Mouse (Mus musculus) forebrain, postnatal 0 days (tissue): Measurements from ENCODE around the gene Ankrd2. TPM values are rescaled to one million over a fixed set of nuclear protein-coding genes. Genes with fewer than 3 reads are reported as not detected.
A peak's percentile ranks its signal among the peaks of the same experiment; 100 is the strongest.

ENCODE experiments used
- ATAC-seq: fragments of 200-750 bp; cut with Nextera tagmentation; 2 replicates; pipeline ENCODE4 v1.8.0; 2017; ENCODE audit warnings: mild to moderate bottlenecking, moderate library complexity
- DNase-seq: peaks from one replicate; pipeline ENCODE4 v3.0.0-alpha.2; 2015
- H3K27ac ChIP-seq: fragments of 300-500 bp; sonication (generic); 2 replicates; pipeline ENCODE4 v1.5.1; 2014; ENCODE audit warnings: low read depth, mild to moderate bottlenecking, antibody characterized with exemption, low read length, moderate library complexity, mixed read lengths
- H3K27me3 ChIP-seq: fragments of 300-500 bp; sonication (generic); 2 replicates; pipeline ENCODE4 v1.6.1; 2014; ENCODE audit warnings: mild to moderate bottlenecking, low read length, mixed read lengths; ENCODE audit not compliant: insufficient read depth
- H3K36me3 ChIP-seq: fragments of 300-500 bp; sonication (generic); 2 replicates; pipeline ENCODE4 v1.6.1; 2014; ENCODE audit warnings: mild to moderate bottlenecking, moderate library complexity; ENCODE audit not compliant: insufficient read depth
- H3K4me1 ChIP-seq: fragments of 300-500 bp; sonication (generic); 2 replicates; pipeline ENCODE4 v1.6.1; 2014; ENCODE audit warnings: antibody characterized with exemption; ENCODE audit not compliant: insufficient read depth
- H3K4me2 ChIP-seq: fragments of 300-500 bp; sonication (generic); 2 replicates; pipeline ENCODE4 v1.6.1; 2014; ENCODE audit warnings: low read depth, mild to moderate bottlenecking, moderate library complexity
- H3K4me3 ChIP-seq: fragments of 300-500 bp; sonication (generic); 2 replicates; pipeline ENCODE4 v1.5.1; 2014; ENCODE audit warnings: low read depth, low read length, mixed read lengths
- H3K9ac ChIP-seq: fragments of 300-500 bp; sonication (generic); 2 replicates; pipeline ENCODE4 v1.6.1; 2014; ENCODE audit warnings: mild to moderate bottlenecking
- H3K9me3 ChIP-seq: fragments of 300-500 bp; sonication (generic); 2 replicates; pipeline ENCODE4 v1.6.1; 2016; ENCODE audit warnings: low read length
- CTCF ChIP-seq: sonication (generic); IDR thresholded peaks from 2 replicates; pipeline ENCODE4 v1.5.1; 2016; ENCODE audit warnings: antibody characterized with exemption, control low read depth, low read depth
- WGBS: fragments of 180-500 bp; shearing (Covaris S2); extraction: QIAGEN DNeasy Blood & Tissue Kit; methylation state at CpG from one replicate; pipeline ENCODE4 v1.1.7; 2014; 5-methylcytosine and 5-hydroxymethylcytosine counted together
- polyA plus RNA-seq: library from polyadenylated mRNA; unstranded; fragments of >200 nt; fragmentation: Nextera tagmentation; extraction: Ambion mirVana; gene quantifications from 2 replicates; pipeline ENCODE4 v1.2.1, GENCODE M21; 2015
- total RNA-seq: library from RNA; depleted of rRNA; stranded (reverse); fragments of >200 nt; gene quantifications from 2 replicates; pipeline ENCODE4 v1.2.3, GENCODE M21; 2014

Ankrd2 gene
- total and polyA plus RNA-seq, 2 experiments from 2014 or later, result 1.2 TPM; not detected in 1

DNA sequence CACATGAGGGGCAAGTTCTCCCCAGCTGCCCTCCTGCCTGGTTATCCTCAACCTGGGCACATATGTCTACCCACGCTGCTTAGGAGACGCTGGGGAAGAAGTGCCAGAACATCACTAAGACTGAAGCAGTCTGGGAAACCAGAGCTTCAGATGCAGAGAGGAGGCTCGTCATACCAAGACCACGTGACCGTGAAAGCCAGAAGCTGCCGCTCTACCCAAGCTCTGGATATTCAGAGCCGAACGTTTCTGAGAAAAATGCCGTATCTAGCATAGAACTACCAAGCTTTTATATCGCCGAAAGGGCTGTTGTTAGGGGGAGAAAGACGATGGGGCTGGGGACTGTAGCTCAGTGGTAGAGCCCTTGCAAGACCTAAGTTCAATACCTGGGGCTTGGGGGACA, 2.5 kb downstream of the Ankrd2 start:
- no peaks in the 10 kb centered on the region for H3K9me3 ChIP-seq
- H3K4me3 ChIP-seq, result no peak overlapping the region
- no peaks in the 10 kb centered on the region for H3K36me3 ChIP-seq
- no peak for DNase-seq
- H3K4me2 ChIP-seq, result no peak overlapping the region
- WGBS, result 92% methylated on average over 12 of the region's 12 CpGs
- H3K27me3 ChIP-seq, result no peaks in the 10 kb centered on the region
- no peak overlapping the region for H3K27ac ChIP-seq
- no peak for TF ChIP-seq CTCF
- H3K9ac ChIP-seq, result no peak overlapping the region
- H3K4me1 ChIP-seq, result no peaks in the 10 kb centered on the region
- ATAC-seq, result no peak

GRCm38 (mm10) chr19:42043988-42044387, 8.2 kb downstream of the Ankrd2 start:
- Histone ChIP-seq H3K4me1 (no peaks in the 10 kb centered on the region), H3K27me3 (no peaks in the 10 kb centered on the region), H3K9ac (no peak overlapping the region), H3K4me2 (no peak overlapping the region), H3K4me3 (no peak overlapping the region), H3K9me3 (no peaks in the 10 kb centered on the region), H3K36me3 (no peaks in the 10 kb centered on the region), H3K27ac (no peak overlapping the region)
- no peak for TF ChIP-seq CTCF
- DNase-seq, result no peak
- ATAC-seq, result no peak
- WGBS, result 96% methylated on average over 6 of the region's 6 CpGs

GRCm38 (mm10) chr19:42045269-42046102, 9.7 kb downstream of the Ankrd2 start, which contains the start of gene Hoga1:
Hoga1 (plus strand) TSS chr19:42045610.
- Histone ChIP-seq H3K27me3 (no peaks in the 10 kb centered on the region), H3K4me1 (no peaks in the 10 kb centered on the region), H3K4me3 (peak within 1 kb of the TSS; percentile 12; the same call in 1 of the 2 replicates), H3K9me3 (no peaks in the 10 kb centered on the region), H3K27ac (no peak within 1 kb of the TSS), H3K4me2 (peak within 1 kb of the TSS; percentile 41), H3K36me3 (no peaks in the 10 kb centered on the region), H3K9ac (no peak within 1 kb of the TSS; the same call in 1 of the 2 replicates)
- peak; percentile 94 for ATAC-seq
- TF ChIP-seq CTCF, result peak; percentile 77
- WGBS, result 24% methylated on average over 23 of the region's 23 CpGs
- DNase-seq, result peak; percentile 64

GRCm38 (mm10) chr19:42050251-42050650, 14.5 kb downstream of the Ankrd2 start:
- WGBS, result 88% methylated on average over 1 of the region's 1 CpGs
- no peak overlapping the region for H3K4me2 ChIP-seq
- no peak overlapping the region for H3K4me3 ChIP-seq
- no peak overlapping the region for H3K27ac ChIP-seq
- TF ChIP-seq CTCF, result no peak
- no peaks in the 10 kb centered on the region for H3K4me1 ChIP-seq
- no peaks in the 10 kb centered on the region for H3K27me3 ChIP-seq
- ATAC-seq (no peak), DNase-seq (no peak)
- no peaks in the 10 kb centered on the region for H3K9me3 ChIP-seq
- H3K36me3 ChIP-seq, result no peaks in the 10 kb centered on the region
- no peak overlapping the region for H3K9ac ChIP-seq

- no peak overlapping the region for H3K27ac ChIP-seq
- H3K4me3 ChIP-seq, result no peak overlapping the region
- ATAC-seq, result no peak
- DNase-seq, result no peak
- 89% methylated on average over 3 of the region's 3 CpGs for WGBS
- H3K4me1 ChIP-seq, result no peaks in the 10 kb centered on the region
- H3K36me3 ChIP-seq, result no peaks in the 10 kb centered on the region
- no peak for TF ChIP-seq CTCF
- no peak overlapping the region for H3K4me2 ChIP-seq
- H3K9ac ChIP-seq, result no peak overlapping the region
- no peaks in the 10 kb centered on the region for H3K27me3 ChIP-seq
- no peaks in the 10 kb centered on the region for H3K9me3 ChIP-seq
Observed at GRCm38 (mm10) chr19:42051351-42051750, 15.6 kb downstream of the Ankrd2 start.

DNA sequence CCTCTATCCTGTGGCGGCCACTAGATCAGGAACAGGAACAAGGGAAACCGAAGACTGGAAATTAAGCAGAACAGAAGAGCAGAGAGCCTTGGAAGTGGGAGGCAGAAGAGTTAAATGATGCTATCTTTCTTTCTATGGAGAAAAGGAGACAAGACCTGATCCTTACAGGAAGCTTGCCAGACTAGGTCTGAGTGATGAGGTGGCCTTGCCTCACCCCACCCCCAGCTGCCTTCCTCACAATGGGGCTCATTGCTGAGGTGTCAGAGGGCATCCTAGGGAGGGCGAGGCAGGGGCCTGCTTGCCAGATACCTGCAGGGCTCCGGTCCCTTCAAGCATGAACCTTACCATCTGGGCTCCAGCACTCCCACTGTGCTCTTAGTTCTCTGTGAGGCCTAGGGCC, 16.1 kb downstream of the Ankrd2 start, which contains the start of gene 4933411K16Rik:
Gene 4933411K16Rik, plus strand, starts transcription at position 301 of the 400 bp plus-strand sequence.
- Histone ChIP-seq H3K9ac (no peak within 1 kb of the TSS), H3K9me3 (no peaks in the 10 kb centered on the region), H3K4me1 (no peaks in the 10 kb centered on the region), H3K4me3 (no peak within 1 kb of the TSS), H3K27ac (no peak within 1 kb of the TSS), H3K27me3 (no peaks in the 10 kb centered on the region), H3K36me3 (no peaks in the 10 kb centered on the region), H3K4me2 (no peak within 1 kb of the TSS)
- ATAC-seq (no peak), DNase-seq (no peak)
- WGBS, result 87% methylated on average over 4 of the region's 4 CpGs
- TF ChIP-seq CTCF, result no peak

DNA sequence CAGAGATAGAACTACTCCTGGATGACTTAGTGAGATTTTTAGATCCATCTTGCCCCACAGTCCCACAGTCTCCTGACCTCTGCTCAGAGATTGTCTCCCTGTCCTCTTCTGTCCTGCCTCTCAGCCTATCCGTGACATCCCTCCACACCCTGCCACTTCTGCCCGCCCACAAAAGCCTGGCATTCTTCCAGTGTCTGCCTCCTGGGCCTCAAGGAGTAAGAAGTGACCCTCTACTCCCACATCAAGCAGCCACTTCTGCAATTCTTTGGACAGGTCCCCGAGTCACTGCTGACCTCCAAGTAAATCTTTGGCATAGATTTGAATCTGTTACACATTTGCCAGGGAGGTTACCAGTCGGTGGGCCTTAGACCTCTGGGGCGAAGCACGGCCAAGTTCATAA, 18.5 kb downstream of the Ankrd2 start:
- no peaks in the 10 kb centered on the region for H3K36me3 ChIP-seq
- H3K27me3 ChIP-seq, result no peaks in the 10 kb centered on the region
- ATAC-seq, result no peak
- no peak overlapping the region for H3K9ac ChIP-seq
- 76% methylated on average over 6 of the region's 6 CpGs for WGBS
- TF ChIP-seq CTCF, result no peak
- H3K4me1 ChIP-seq, result no peaks in the 10 kb centered on the region
- H3K4me2 ChIP-seq, result no peak overlapping the region
- no peak overlapping the region for H3K27ac ChIP-seq
- H3K9me3 ChIP-seq, result no peaks in the 10 kb centered on the region
- DNase-seq, result no peak
- H3K4me3 ChIP-seq, result no peak overlapping the region
